Mouse (Mus musculus) telencephalon, adult 2 months (tissue): ENCODE results near the gene Sephs1.

ENCODE experiments used
- DNase-seq: peaks from one replicate; pipeline ENCODE4 v3.0.0-alpha.2; 2011; ENCODE audit warnings: low read depth, low spot score

Gene Sephs1

DNA sequence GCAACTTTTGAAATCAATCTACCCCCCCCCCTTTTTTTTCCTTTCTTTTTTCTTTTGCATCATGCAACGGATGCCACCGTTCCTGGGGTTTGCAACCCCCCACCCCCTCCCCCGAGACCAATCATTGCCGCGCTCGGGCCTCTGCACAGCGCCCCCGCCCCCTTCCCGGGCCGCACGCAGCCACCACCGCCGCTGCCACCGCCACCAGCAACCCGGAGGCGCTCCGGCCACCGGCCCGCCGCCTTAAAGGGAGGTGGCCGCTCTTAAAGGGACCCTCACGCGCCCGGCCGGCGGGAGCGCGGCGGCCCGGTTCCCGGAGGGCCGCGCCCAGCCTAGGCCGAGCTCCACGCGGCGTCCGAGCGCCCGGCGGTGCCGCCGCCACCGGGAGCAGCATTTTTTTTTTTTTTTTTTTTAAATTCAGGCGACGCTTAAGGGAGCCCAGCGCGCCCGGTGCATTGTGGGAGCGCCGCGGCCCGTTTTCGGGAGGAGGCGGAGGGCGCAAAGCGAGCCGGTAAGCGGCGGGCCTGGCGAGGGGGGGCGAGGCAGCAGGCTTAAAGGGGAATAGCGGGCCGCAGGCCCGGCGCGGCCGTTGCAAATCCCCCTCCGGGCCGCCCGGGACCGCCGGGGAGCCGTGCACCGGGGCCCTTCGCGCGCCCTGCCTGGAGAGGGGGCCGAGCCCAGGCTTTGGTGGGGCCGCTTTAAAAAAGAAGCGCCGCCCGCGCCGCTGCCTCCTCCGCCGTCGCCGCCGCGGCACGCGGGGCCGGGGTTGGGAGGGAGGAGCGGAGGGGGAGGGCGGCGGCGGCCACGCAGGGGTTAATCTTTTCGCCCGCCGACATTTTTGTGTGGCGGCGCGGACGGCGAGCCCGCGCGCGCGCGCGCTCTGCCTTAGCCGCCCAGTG lies at the start of gene Sephs1:
Gene Sephs1 (plus strand): TSS at position 215 of the 899 bp plus-strand sequence.
- peak; percentile 63 for DNase-seq

- no peak for DNase-seq
These were observed 49.2 kb upstream of the Sephs1 start for GRCm38 (mm10) chr2:4832166-4832565.

GRCm38 (mm10) chr2:4849449-4849848 lies 31.9 kb upstream of the Sephs1 start:
- no peak for DNase-seq

DNA sequence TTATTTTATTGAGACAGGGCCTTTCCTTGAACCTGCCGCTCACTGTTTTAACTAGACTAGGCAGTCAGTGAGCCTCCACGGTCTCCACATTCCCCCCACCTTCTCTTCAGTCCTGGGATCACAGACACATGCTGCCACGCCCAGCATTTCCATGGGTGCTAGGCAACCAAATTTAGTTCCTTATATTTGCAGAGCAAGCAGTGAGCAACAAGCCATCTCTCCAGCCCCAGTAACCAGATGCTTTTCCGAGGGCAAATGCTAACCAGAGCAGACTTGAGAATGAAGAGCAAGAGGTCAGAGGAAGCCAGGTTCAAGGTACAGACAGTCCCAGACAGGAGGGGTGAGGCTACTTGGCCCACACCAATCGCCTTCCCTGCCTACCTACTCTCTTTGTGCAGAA lies 24.2 kb upstream of the Sephs1 start:
- no peak for DNase-seq

DNA sequence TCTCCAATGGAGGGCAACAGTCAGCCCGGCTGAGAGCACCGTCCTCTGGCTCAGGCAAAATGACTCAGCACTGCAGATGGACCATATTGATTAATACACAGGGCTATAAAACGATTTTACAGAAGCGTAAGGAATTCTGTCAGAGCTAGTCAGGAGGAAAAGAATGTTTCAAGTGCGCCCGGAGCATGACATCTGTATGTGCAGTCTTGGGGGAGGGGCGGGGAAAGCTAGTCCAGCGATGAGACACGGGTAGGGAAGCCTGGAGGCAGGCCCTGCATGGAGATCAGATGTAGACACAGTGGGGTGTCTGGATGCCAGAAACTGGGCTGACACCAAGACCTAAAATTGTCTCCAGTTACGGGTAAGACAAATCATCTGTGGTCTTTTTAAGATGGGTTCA lies 23.2 kb upstream of the Sephs1 start:
- DNase-seq: no peak

DNA sequence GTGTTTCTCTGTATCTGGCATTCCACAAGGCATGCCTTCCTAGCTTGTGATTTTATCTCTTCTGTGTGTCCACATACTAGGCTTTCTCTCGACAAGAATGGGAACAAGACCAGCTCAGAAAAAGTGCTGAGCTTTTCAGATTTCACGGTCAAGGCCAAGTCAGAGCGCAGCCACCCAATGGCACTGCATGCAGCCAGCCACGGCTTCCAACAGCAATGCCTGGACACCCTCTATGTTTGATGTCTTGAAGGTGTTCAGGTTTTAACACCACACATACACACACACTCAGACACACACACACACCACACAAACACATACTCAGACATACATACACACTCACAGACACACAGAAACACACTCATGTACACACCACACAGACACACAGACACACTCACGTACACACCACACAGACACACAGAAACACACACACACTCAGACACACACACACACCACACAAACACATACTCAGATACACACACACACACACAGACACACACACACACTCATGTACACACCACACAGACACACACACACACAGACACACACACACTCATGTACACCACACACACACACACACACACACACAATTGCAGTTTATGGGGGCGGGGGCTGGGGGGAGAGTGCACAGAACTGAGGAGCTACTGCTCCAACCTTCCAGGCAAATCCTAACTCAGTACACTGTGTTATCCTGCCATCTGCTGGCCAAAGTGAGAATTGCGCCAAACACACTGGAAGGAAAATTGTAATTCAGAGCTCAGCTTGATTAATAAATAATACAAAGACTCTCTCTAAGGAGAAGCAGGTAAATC lies 17.2 kb upstream of the Sephs1 start:
- DNase-seq: no peak

GRCm38 (mm10) chr2:4864817-4865296 lies 16.5 kb upstream of the Sephs1 start:
- DNase-seq: no peak

DNA sequence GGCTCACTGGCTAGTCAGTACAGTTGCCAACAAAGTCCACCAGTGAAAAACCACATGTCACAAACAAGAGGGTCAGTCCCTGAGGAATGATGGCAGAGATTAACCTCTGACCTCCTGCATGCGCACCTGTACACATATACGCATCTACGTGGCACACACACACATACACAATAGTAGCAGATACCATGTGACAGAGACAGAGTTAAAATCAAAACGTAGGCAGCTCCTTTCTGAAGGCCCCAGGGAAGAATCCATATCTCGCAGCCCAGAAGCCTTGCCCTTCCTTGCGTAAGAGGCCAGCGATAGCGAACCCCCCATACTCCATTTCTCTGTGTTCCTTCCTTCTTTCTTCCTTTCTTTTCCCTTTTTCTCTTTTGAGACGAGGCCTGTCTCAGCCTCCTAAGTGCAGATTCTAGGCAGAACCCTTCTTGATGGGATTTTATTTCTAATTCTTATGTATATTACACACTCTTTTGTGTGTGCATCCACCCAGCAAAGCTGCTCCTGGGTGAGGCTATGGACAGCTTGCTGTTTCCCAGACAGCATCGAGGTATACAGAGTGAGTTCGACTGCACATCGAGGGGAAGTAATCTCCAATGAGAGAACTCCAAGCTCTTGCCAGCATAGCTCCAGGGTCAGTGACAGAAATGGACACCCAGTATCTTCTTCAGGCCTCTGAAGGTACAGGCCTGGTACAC lies 13.2 kb upstream of the Sephs1 start:
- DNase-seq: no peak

- DNase-seq: no peak
These were observed 8.6 kb upstream of the Sephs1 start for GRCm38 (mm10) chr2:4872740-4873139.

DNA sequence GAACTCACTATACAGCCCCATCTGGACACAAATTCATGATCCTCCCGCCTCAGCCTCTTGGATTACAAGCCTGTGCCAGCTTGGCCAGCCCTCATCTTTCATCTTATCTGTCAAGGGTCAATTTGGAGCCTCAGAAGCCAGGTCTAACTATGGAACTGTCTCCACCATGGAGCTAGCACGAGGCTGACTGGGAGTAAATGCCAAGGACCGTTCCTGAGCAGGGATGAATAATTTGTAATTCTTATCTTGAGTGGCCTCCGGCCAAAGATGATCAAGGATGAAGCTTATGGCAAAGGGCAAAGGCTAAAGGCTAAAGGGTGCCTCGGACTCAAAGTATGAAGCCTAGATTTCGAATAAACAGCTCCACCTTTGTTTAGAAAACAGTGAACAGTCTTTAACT lies 8.0 kb upstream of the Sephs1 start:
- no peak for DNase-seq

- DNase-seq: no peak
These were observed 6.3 kb upstream of the Sephs1 start for GRCm38 (mm10) chr2:4875090-4875489.

DNA sequence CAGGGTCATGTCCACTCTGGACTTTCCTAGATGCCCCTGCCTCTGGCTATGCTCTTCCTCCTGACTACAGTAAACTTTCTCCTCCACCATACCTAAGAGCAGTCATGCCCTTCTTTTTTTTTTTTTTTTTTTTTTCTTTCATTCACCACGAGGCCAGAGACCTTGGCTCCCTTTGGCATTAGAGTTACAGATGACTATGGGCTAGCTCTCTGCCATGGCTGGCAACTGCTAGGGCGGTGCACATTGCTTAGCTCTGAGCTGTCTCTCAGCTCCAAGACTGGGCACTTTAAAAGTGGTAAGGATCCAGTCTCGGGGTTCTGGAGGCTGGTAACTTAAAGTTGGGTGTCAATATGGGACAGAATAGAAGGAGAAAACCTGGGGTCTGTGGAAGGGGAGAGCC lies 5.2 kb upstream of the Sephs1 start:
- DNase-seq: no peak

DNA sequence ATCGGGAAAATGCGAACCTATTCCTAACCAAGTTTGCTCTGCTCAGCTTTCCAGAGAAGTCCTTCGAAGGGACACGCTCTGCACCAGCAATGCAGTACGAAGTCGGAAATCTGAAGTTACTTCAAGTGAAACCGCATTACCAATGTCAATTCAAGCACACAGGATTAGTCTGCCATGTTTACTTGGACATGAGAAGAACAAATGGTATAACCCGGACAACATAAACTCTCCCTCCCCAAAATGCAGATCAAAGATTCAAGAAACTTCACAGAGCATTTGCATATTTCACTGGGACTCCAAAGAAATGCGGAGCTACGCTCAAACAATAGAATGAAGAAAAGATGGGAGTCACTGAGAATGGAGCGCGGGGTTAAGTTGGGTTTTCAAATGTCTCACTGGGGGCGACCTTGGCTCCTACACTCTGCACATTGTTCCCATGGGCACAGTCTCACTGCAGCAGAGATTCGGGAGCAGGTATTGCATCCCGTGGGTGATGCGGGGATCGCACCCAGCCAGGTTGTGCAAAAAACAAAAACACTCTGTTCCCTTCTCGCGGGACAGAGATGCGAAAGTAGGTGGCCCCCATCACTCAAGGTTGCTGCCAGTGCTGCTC lies 521 bp upstream of the Sephs1 start:
- no peak for DNase-seq

DNA sequence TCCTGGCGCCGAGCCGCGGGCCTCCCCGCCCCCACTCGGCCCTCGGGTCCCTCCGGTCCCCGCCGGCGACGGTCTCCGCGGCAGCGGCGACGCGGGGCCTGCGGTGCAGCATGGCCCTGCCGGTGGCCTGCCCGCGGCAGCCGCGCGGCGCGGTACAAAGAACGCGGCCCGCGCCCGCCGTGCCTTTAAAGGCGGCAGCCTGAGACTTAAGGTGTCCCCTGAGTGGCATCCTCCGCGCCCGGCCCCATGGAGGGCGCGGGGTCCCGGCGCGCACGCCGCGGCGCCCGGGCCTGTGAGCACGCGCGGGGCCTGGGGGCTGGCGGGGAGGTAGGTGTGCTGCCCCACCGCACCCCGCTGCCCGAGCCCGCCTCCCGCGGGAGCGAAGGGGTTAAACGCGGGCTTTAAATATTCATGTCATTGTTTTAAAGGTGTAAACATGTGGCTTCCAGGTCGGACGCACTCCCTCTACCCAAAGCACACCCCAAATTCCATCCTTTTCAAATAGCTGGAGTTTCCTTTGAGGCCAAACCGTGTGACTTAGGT lies 956 bp downstream of the Sephs1 start:
- no peak for DNase-seq

DNA sequence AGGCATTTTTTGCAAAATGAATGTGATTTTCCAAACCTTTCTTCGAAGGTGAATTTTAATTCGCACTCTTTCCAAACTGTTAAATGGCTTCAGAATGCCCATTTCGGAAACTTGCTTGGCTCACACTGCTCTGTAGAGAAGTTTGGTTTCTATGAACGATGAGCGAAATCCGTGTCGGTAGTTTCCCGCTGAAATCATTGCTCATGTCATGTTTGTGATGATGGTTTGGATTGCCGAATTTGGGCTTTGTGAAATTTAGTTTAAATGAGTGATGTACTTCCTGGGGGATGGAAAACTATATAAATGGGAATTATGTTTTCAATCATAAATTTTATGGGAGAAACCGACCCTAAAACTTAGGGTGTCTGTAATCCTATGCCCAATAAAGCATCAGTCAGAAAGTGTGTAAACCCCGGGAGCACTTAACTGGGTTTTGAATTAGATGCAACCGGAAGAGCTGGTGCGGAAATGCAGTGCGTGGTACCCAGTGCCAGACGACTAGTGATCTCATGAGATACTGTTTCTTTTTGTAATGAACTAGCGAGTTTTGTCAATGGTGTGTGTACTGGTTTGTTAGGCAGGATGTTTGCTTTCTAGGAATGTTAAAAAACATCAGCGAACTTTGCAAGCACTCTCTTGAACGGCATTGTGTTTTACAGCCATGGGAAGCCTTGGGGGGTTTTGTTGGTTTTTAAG lies 1.8 kb downstream of the Sephs1 start:
- no peak for DNase-seq

DNA sequence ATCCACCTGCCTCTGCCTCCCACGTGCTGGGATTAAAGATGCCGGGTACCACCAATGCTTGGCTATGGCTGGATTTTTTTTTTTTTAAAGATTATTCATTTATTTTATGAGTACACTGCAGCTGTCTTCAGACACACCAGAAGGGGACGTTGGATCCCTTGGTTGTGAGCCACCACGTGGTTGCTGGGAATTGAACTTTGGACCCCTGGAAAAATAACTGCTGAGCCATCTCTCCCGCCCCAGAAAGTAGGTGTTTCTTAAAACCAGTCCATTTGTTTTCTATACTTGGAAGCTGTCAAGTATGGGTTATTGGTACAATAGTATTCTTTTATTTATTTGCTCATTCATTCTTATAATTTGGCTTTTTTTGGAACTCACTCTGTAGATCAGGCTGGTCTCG lies 5.5 kb downstream of the Sephs1 start:
- DNase-seq: no peak

DNA sequence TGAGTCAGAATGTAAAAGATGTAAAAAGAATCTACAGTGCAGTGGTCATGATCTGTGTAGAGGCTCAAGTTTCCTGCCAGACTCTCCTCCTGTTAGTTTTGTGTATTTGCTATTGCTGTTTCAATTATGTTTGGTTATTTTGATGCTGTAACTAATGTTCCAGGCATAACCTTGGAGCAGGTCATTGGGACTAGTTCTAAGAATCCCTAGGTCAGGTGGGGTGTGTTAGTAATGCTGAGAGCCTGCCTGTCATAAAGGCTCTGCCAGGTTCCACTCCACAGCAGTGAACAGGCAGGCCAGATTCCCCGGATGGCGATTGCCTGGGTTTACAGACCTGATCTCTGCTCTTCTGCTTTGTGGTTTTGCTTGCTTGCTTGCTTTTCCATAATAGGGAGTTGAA lies 14.2 kb downstream of the Sephs1 start:
- no peak for DNase-seq

DNA sequence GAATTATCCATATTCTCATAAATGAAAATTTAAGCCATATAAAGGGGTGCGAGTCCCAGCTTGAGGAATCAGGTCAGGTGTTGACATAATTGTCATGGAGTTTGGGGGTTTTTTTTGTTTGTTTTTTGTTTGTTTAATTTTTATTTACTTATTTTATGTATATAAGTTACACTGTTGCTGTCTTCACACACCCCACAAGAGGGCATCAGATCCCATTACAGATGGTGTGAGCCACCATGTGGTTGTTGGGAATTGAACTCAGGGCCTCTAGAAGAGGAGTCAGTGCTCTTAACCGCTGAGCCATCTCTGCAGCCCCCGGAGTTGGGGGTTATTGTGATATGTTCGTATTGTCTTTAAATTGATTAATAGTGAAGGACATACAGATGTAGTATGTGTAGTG lies 15.6 kb downstream of the Sephs1 start:
- no peak for DNase-seq

- no peak for DNase-seq
These were observed 19.3 kb downstream of the Sephs1 start for GRCm38 (mm10) chr2:4900624-4901023.

DNA sequence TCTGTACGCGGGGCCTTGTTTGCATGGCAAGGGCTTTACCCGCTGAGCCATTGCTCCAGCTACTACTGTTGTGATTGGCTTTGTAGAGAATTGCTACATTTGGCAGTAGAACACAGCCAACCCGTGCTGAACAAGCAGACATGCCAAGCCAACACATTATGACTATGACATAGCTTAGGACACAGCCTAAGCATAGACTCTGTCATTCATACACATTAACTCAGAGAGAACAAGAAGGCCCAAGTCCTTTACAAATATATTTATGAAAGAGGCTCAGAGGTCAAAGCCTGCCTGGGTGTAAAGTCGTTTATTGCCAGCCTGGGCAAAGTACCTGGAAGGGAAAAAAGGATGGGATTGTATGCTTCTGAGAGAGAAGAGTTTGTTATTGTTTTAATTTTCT lies 21.0 kb downstream of the Sephs1 start:
- DNase-seq: no peak

GRCm38 (mm10) chr2:4907120-4907519 lies 25.8 kb downstream of the Sephs1 start:
- no peak for DNase-seq
